Mouse (Mus musculus) T-helper 2 cell (primary cell): ENCODE data around the gene H2-M2.
"Not testable (repeated sequence)": the region's sequence is repeated elsewhere in the genome, so short reads cannot be mapped to it uniquely, and the experiment has no call there.

ENCODE experiments used
- in situ Hi-C: fragments of 300-600 bp; cut with MboI, MseI; formaldehyde crosslinking; loops from one replicate; pipeline ENCODE4 v1.15.1; 2025; ENCODE audit warnings: high pct_unique_total_duplicates

The H2-M2 gene

DNA sequence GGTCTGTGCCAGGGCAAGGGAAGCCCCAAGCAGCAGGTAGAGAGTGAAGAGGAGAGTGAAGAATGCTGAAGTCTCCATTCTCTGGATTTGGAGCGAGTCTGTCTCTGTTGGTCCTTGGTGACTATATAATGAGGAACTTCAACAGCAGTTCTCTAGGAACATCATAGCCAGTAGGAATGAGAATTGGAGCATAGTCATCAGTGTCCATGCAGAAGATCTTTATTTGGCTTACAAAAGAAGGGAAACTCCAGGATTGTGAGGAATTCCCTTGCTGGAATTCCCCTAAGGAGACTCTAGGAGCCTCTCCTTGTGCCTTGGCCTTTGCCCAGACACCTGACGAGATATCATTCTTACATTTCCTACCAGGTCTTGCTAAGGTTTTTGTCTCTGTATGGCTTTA is at the start of gene H2-M2:
Gene H2-M2 (minus strand): TSS at position 101 of the 400 bp plus-strand sequence.
- in situ Hi-C loops = no loop called here

DNA sequence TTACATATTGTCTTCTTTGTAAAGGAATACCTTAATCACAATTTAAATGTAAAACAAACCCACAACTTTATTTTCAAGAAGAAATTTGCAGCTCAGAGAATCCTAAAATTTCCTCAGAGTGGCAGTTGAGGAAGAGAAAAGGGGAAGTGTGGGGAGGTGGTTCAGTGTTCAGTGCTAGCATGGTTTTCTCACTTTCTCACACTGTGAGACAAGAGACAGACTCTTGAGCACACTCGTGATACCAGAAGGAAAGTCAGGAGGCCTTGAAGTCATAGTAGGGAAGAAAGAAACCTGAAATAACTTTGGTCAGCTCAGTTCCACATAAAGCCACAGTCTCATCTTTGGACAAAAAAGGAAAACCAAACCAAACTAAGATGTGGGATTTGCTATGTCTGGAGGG is 42.1 kb upstream of the H2-M2 start:
- in situ Hi-C loops = not testable (repeated sequence)

DNA sequence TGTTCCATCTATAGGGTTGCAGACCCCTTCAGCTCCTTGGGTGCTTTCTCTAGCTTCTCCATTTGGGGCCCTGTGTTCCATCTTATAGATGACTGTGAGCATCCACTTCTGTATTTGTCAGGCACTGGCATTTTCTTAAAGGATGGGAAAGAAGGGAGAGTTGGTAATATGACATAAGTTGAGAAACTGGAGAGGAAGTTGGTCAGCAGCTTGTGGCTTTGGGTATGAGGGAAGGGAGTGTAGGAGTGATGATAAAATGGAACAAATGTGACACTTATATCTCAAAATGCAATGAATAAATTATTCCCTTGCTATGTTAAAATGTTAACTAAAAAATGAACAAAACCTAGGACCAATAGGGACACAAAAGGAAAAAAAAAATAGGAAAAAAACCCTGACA is 41.3 kb upstream of the H2-M2 start:
- in situ Hi-C loops = loop anchor here (25.0 kb wide), 1 partner anchor 1088 kb away; no protein-coding TSS in a partner anchor

DNA sequence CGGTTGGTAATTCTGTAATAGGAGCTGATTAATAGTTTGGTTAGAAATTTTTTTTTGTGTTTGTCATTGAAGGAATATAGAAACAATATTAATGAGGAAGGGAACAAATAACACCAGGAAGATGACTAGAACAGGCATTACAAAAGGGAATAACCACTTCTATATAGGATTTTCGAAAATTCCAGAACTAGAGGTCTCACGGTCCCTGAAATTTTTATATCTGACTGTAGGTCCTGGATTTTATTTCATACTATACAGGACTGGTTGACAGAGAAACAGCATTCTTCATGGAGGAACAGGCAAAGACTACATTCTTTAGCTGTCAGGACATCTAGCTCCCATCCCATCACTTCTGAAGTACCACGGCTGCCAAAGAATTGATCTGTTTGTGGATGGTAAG is 24.4 kb upstream of the H2-M2 start, which contains the start of gene Olfr111:
Gene Olfr111 (plus strand): TSS at position 301 of the 400 bp plus-strand sequence.
- in situ Hi-C loops = loop anchor here (25.0 kb wide), 1 partner anchor 1105 kb away; no protein-coding TSS in a partner anchor

DNA sequence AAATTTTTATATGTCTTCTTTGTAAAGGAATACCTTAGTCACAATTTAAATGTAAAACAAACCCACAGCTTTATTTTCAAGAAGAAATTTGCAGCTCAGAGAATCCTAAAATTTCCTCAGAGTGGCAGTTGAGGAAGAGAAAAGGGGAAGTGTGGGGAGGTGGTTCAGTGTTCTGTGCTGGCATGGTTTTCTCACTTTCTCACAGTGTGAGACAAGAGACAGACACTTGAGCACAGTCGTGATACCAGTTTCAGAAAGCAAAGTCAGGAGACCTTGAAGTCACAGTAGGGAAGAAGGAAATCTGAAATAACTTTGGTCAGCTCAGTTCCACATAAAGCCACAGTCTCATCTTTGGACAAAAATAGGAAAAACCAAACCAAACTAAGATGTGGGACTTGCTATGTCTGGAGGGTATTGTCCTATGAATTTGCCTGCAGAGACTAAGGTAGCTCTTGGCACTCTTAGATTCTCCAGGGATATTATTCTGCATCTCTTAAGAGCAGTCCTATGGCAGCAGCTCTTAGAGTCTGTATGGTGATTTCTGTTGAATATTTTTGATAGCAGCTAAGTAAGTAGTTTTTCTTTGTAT is 8.7 kb upstream of the H2-M2 start, which contains the start of gene Olfr110:
Gene Olfr110 (plus strand): TSS at position 539 of the 589 bp plus-strand sequence.
- in situ Hi-C loops = no loop called here

GRCm38 (mm10) chr17:37458616-37459015 is 24.7 kb downstream of the H2-M2 start, which contains the start of gene Olfr109:
Gene Olfr109 (plus strand): TSS chr17:37458916.
- in situ Hi-C loops = loop anchor here (5.0 kb wide), 1 partner anchor 51 kb away; no protein-coding TSS in a partner anchor

DNA sequence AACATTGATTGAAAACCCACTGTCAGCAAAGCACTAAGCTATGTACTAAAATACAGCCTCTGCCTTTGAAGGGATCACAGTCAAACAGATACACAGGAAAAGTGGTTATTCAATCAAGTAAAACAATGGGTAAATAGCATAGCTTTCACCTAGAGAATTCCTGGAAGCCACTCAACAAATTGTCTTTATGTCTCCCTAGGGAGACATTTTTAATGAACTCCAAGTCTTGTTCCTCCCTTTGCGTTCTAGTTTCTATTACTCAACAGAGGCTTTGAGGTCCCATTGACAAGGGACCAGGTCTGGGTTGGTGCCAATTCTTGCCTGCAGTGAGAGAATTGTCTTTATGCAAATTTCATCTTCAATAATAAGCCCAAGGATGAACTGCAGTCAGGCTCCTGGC is 38.2 kb downstream of the H2-M2 start, which contains the start of gene Olfr108:
Gene Olfr108 (plus strand): TSS at position 301 of the 400 bp plus-strand sequence.
- in situ Hi-C loops = no loop called here
